Mouse (Mus musculus) 416B (cell line): ENCODE measurements at regions not wholly inside any gene's neighbourhood (a gene's known extent, or its start where the extent isn't known, plus 50 kb on each side); places are given as distances from the start of the nearest gene placed in this dataset.
A peak's percentile ranks its signal among the peaks of the same experiment; 100 is the strongest.

Source experiments
- DNase-seq: peaks from one replicate; pipeline ENCODE4 v3.0.0; 2011; ENCODE audit warnings: low read depth

GRCm38 (mm10) chr9:47909051-47909450, 252.8 kb upstream of the Nxpe4 start:
- no peak for DNase-seq

- no peak for DNase-seq
Measured at GRCm38 (mm10) chr9:47910501-47910906, 251.3 kb upstream of the Nxpe4 start.

GRCm38 (mm10) chr9:47912823-47913222, 249.0 kb upstream of the Nxpe4 start:
- DNase-seq = no peak

- DNase-seq = peak; percentile 3
Measured at GRCm38 (mm10) chr9:47935299-47935698, 226.5 kb upstream of the Nxpe4 start.

- DNase-seq = no peak
Measured at GRCm38 (mm10) chr9:47935957-47936457, 225.8 kb upstream of the Nxpe4 start.

GRCm38 (mm10) chr9:47938941-47939710, 222.7 kb upstream of the Nxpe4 start:
- peak; percentile 48 for DNase-seq

- no peak for DNase-seq
Measured at GRCm38 (mm10) chr9:47942761-47943583, 218.9 kb upstream of the Nxpe4 start.

GRCm38 (mm10) chr9:47946226-47946625, 215.6 kb upstream of the Nxpe4 start:
- no peak for DNase-seq

- DNase-seq = no peak
Measured at GRCm38 (mm10) chr9:47957881-47958280, 203.9 kb upstream of the Nxpe4 start.

GRCm38 (mm10) chr9:47958861-47959260, 203.0 kb upstream of the Nxpe4 start:
- no peak for DNase-seq

GRCm38 (mm10) chr9:47961176-47961575, 200.6 kb upstream of the Nxpe4 start:
- no peak for DNase-seq

GRCm38 (mm10) chr9:47962161-47962560, 199.7 kb upstream of the Nxpe4 start:
- DNase-seq = no peak

GRCm38 (mm10) chr9:47962589-47962988, 199.2 kb upstream of the Nxpe4 start:
- no peak for DNase-seq

- DNase-seq = no peak
Measured at GRCm38 (mm10) chr9:47973130-47973529, 188.7 kb upstream of the Nxpe4 start.

- DNase-seq = no peak
Measured at GRCm38 (mm10) chr9:47985356-47986111, 176.3 kb upstream of the Nxpe4 start.

GRCm38 (mm10) chr9:47987266-47987665, 174.6 kb upstream of the Nxpe4 start:
- no peak for DNase-seq

- DNase-seq = no peak
Measured at GRCm38 (mm10) chr9:47994671-47995070, 167.2 kb upstream of the Nxpe4 start.

GRCm38 (mm10) chr9:47999632-48000031, 162.2 kb upstream of the Nxpe4 start:
- no peak for DNase-seq

- no peak for DNase-seq
Measured at GRCm38 (mm10) chr9:48029021-48029420, 132.8 kb upstream of the Nxpe4 start.

- no peak for DNase-seq
Measured at GRCm38 (mm10) chr9:48030839-48031238, 131.0 kb upstream of the Nxpe4 start.

- DNase-seq = no peak
Measured at GRCm38 (mm10) chr9:48035959-48036358, 125.9 kb upstream of the Nxpe4 start.

GRCm38 (mm10) chr9:48044826-48045225, 117.0 kb upstream of the Nxpe4 start:
- no peak for DNase-seq
